Mouse (Mus musculus) testis, adult 2 months (tissue): Measurements from ENCODE around the gene Btg2. TPM values are rescaled to one million over a fixed set of nuclear protein-coding genes. Genes with fewer than 3 reads are reported as not detected.
A peak's percentile ranks its signal among the peaks of the same experiment; 100 is the strongest.

Experiments used
- H3K27ac ChIP-seq: fragments of 200-500 bp; 2 replicates; pipeline ENCODE4 v1.5.1; 2012; ENCODE audit warnings: low read depth, low read length; ENCODE audit not compliant: control insufficient read depth, insufficient read depth
- H3K27me3 ChIP-seq: fragments of 200-500 bp; 2 replicates; pipeline ENCODE4 v1.6.1; 2012; ENCODE audit warnings: mild to moderate bottlenecking, low read length, moderate library complexity; ENCODE audit not compliant: control insufficient read depth, insufficient read depth
- H3K36me3 ChIP-seq: fragments of 200-500 bp; 2 replicates; pipeline ENCODE4 v1.6.1; 2012; ENCODE audit warnings: mild to moderate bottlenecking, low read length; ENCODE audit not compliant: control insufficient read depth, insufficient read depth
- H3K4me1 ChIP-seq: fragments of 200-500 bp; 2 replicates; pipeline ENCODE4 v1.6.1; 2012; ENCODE audit warnings: low read length; ENCODE audit not compliant: control insufficient read depth, insufficient read depth
- H3K4me3 ChIP-seq: fragments of 200-500 bp; 2 replicates; pipeline ENCODE4 v1.5.1; 2012; ENCODE audit warnings: low read depth, mild to moderate bottlenecking, low read length, moderate library complexity, mixed read lengths; ENCODE audit not compliant: control insufficient read depth
- CTCF ChIP-seq: fragments of 200-500 bp; IDR thresholded peaks from 2 replicates; pipeline ENCODE4 v1.5.1; 2012; ENCODE audit warnings: low read depth, mild to moderate bottlenecking, inconsistent platforms, low read length, moderate library complexity; ENCODE audit not compliant: control insufficient read depth, insufficient read depth, insufficient replicate concordance
- POLR2A ChIP-seq: fragments of 200-500 bp; IDR thresholded peaks from 2 replicates; pipeline ENCODE4 v1.6.1; 2012; ENCODE audit warnings: low read depth, mild to moderate bottlenecking, inconsistent platforms, low read length, moderate library complexity; ENCODE audit not compliant: control insufficient read depth
- polyA plus RNA-seq: library from polyadenylated mRNA; depleted of rRNA; stranded (reverse); fragments of >200 nt; gene quantifications from 2 replicates; pipeline ENCODE4 v1.2.3, GENCODE M21; 2012

Gene Btg2
- polyA plus RNA-seq, 1 experiment, result 2.9 TPM

- Histone ChIP-seq H3K4me1 (peaks cover 17% of the 10 kb centered on the region), H3K27ac (0 out of 2 replicates have a peak overlapping the region, but pooled peaks have one; percentile 3), H3K36me3 (no peaks in the 10 kb centered on the region), H3K27me3 (no peaks in the 10 kb centered on the region), H3K4me3 (no peak overlapping the region)
- no peak for TF ChIP-seq CTCF
- TF ChIP-seq POLR2A, result no peak
These were observed 23.9 kb downstream of the Btg2 start for GRCm38 (mm10) chr1:134055058-134055457.

- H3K4me1 ChIP-seq, result peaks cover 13% of the 10 kb centered on the region
- H3K36me3 ChIP-seq, result no peaks in the 10 kb centered on the region
- H3K27me3 ChIP-seq, result no peaks in the 10 kb centered on the region
- no peak overlapping the region for H3K27ac ChIP-seq
- TF ChIP-seq CTCF, result peak; percentile 77; the same call in 1 of the 2 replicates
- no peak for TF ChIP-seq POLR2A
- H3K4me3 ChIP-seq, result no peak overlapping the region
These were observed 25.7 kb downstream of the Btg2 start for GRCm38 (mm10) chr1:134053207-134053606.

DNA sequence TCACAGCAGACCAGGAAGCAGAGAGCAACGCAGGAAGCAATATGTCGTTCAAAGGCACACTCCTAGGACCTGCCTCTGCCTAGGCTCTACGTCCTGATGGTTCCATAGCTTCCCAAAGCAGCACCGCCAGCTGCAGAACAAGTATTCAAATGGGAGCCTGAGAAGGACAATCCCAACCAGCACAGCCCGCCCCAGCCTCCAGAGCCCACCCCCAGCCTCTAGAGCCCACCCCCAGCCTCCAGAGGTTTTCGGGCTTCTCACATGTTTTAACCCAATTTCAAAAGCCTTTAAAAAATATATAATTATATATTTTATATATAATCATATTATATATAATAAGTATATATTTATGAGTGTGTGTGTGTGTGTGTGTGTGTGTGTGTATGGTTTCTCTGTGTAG, 29.4 kb downstream of the Btg2 start:
- H3K36me3 ChIP-seq, result no peaks in the 10 kb centered on the region
- no peaks in the 10 kb centered on the region for H3K27me3 ChIP-seq
- peaks cover 10% of the 10 kb centered on the region for H3K4me1 ChIP-seq
- H3K4me3 ChIP-seq, result no peak overlapping the region
- TF ChIP-seq CTCF, result no peak
- no peak for TF ChIP-seq POLR2A
- no peak overlapping the region for H3K27ac ChIP-seq

DNA sequence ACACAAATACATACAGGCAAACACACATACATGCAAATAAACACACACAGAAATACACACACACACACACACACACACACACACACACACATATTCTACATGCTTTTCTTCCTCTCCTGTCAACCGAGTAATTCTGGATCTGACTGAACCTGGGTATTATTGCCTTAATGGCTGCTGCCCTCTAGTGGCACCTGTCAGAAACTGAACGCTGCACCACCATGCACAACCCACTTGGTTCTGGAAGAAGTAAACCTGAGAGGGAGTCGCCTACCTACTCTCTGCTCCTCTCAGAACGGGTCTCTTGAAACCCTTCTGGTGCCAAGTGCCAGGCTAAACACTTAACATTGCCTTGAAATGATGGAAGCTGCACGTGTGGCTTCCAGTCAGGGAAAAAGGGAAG, 30.2 kb downstream of the Btg2 start:
- TF ChIP-seq CTCF, result peak; percentile 77; the same call in 1 of the 2 replicates
- no peak for TF ChIP-seq POLR2A
- Histone ChIP-seq H3K4me1 (peaks cover 10% of the 10 kb centered on the region), H3K27ac (no peak overlapping the region), H3K27me3 (no peaks in the 10 kb centered on the region), H3K36me3 (no peaks in the 10 kb centered on the region), H3K4me3 (no peak overlapping the region)

- TF ChIP-seq CTCF (no peak), POLR2A (no peak)
- no peaks in the 10 kb centered on the region for H3K36me3 ChIP-seq
- no peaks in the 10 kb centered on the region for H3K27me3 ChIP-seq
- no peak overlapping the region for H3K27ac ChIP-seq
- H3K4me1 ChIP-seq, result peaks cover 5% of the 10 kb centered on the region; the same call in 1 of the 2 replicates
- no peak overlapping the region for H3K4me3 ChIP-seq
These were observed 31.5 kb downstream of the Btg2 start for GRCm38 (mm10) chr1:134047431-134047830.

GRCm38 (mm10) chr1:134046387-134046786, 32.5 kb downstream of the Btg2 start:
- Histone ChIP-seq H3K4me1 (peaks cover 2% of the 10 kb centered on the region; the same call in 1 of the 2 replicates), H3K27me3 (no peaks in the 10 kb centered on the region), H3K27ac (no peak overlapping the region), H3K4me3 (no peak overlapping the region), H3K36me3 (no peaks in the 10 kb centered on the region)
- TF ChIP-seq POLR2A (no peak), CTCF (no peak)

DNA sequence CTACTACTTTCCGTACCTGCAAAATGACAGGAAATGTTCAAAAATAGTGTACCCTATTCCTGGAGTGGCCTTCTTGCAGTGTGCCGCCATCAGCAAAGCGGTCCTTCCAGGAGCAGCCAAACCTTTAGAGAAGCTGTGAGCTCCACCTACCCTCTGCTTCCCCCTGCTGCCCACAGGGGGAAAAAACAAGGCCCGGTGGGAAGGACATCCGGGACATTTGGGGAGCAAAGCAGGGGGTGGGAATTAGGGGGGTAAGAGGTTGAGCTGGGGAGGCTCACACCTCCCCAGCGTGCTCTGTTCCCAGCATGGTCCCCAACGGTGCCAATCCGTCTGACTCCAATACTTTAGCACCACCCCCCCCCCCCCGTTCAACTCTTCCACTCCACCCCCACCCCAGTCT, 32.9 kb downstream of the Btg2 start:
- peak; percentile 67; the same call in 1 of the 2 replicates for TF ChIP-seq CTCF
- no peak for TF ChIP-seq POLR2A
- no peak overlapping the region for H3K27ac ChIP-seq

More for the DNA sequence above, 32.9 kb downstream of the Btg2 start:
- Histone ChIP-seq H3K4me3 (no peak overlapping the region), H3K27me3 (no peaks in the 10 kb centered on the region), H3K36me3 (no peaks in the 10 kb centered on the region), H3K4me1 (peaks cover 2% of the 10 kb centered on the region; the same call in 1 of the 2 replicates)
